Mouse (Mus musculus) brain, embryonic 14.5 days (tissue): ENCODE data around the gene Kndc1. TPM values are rescaled to one million over a fixed set of nuclear protein-coding genes. Genes with fewer than 3 reads are reported as not detected.
A peak's percentile ranks its signal among the peaks of the same experiment; 100 is the strongest.

Source experiments
- DNase-seq: peaks from one replicate; pipeline ENCODE4 v3.0.0-alpha.2; 2011; ENCODE audit warnings: low read depth
- CTCF ChIP-seq: fragments of 200-500 bp; IDR thresholded peaks from 2 replicates; pipeline ENCODE4 v1.5.1; 2012; ENCODE audit warnings: inconsistent platforms, mild to moderate bottlenecking, moderate library complexity, borderline replicate concordance; ENCODE audit not compliant: insufficient read depth, insufficient read length; ENCODE audit errors: extremely low read depth
- POLR2A ChIP-seq: fragments of 200-500 bp; IDR thresholded peaks from 2 replicates; pipeline ENCODE4 v1.6.1; 2012; ENCODE audit warnings: mild to moderate bottlenecking, inconsistent platforms, borderline replicate concordance; ENCODE audit not compliant: poor library complexity, insufficient read depth, insufficient read length, severe bottlenecking; ENCODE audit errors: extremely low read depth
- polyA plus RNA-seq: library from polyadenylated mRNA; depleted of rRNA; stranded (reverse); fragments of >200 nt; gene quantifications from 2 replicates; pipeline ENCODE4 v1.2.3, GENCODE M21; 2012

Gene Kndc1
- polyA plus RNA-seq, 1 experiment, result 33.3 TPM

- DNase-seq, result no peak
- TF ChIP-seq POLR2A, result no peak
- TF ChIP-seq CTCF, result no peak
Measured at GRCm38 (mm10) chr7:139940476-139941209, 46.1 kb downstream of the Kndc1 start.

GRCm38 (mm10) chr7:139943674-139944281 lies 49.3 kb downstream of the Kndc1 start, which contains the start of gene Utf1:
Gene Utf1 (plus strand): TSS chr7:139943789.
- peak; percentile 48 for DNase-seq
- no peak for TF ChIP-seq CTCF
- TF ChIP-seq POLR2A, result no peak

DNA sequence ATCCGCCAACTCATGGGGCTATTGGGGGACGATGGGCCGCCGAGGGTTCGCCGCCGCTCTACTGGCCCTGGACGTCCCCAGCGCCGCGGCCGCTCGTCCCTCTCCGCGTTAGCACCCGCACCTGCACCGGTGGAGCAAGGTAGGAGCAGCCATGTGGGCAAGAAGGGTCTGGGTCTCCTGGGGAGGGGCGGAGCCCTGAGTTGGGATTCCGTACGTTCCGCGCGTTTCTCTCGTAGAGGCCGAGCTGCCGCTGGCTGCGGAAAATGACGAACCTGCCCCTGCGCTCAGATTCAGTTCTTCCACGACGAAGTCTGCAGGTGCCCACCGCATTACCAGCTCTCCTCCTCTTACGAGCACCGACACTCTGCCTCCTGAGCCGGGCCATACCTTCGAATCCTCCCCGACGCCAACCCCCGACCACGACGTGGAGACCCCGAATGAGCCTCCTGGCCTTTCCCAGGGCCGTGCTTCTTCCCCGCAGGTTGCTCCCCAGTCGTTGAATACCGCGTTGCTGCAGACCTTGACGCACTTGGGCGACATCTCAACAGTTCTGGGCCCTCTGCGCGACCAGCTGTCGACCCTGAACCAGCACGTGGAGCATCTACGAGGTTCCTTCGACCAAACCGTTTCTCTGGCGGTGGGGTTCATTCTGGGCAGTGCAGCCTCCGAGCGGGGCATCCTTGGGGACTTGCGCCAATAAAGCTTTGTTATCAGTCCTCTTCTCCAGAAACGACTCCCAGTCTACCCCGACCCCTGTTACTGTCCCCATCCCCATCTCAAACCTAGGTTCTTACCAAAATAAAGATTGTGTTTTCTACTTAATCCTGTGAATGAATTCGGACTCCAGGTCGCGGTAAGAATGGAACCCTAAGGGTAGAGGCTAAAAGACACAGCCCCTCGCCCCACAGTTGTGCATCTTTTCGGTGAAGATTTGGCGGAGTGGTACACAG lies 50.1 kb downstream of the Kndc1 start:
- no peak for DNase-seq
- TF ChIP-seq CTCF (no peak), POLR2A (no peak)

GRCm38 (mm10) chr7:139945516-139945915 lies 51.0 kb downstream of the Kndc1 start:
- no peak for TF ChIP-seq POLR2A
- no peak for TF ChIP-seq CTCF
- no peak for DNase-seq

DNA sequence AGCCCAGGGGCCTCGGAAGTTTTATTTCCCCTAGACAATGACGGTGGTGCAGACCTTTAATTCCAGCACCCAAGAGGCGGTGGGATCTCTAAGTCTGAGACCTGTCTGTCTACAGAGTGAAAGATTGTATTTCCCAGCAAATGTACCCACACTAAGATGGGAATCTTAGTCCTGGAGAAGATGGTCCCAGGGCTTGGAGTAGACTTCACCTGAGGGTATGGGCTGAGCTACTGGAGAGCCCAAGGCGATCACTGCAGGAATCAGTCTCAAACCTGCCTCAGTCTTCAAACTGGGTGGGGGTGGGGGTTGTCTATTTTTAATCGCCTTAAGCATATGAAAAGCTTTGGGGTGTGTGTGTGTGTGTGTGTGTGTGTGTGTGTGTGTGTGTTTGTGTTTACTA lies 51.5 kb downstream of the Kndc1 start:
- DNase-seq, result no peak

DNA sequence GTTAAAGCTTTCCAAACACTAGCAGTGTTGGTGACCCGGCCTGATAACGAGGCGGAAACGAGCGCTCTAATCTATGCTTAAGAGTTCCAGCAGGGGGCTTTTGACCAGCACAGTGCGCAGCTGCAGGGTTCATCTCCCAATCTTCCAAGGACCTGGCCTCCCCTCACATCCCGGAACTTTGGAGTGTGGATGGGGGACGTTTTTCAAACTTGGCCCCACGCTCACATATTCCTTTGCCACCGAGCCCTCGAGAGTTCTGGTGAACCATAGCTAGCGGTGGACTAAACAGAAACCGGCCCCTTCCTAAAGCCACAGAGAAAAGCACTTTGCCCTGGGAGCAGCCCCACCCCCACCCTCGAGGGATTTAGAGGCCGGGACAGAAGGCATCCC lies 55.4 kb downstream of the Kndc1 start:
- no peak for TF ChIP-seq POLR2A
- TF ChIP-seq CTCF, result peak; percentile 57
- peak; percentile 50 for DNase-seq

More for the DNA sequence above, 51.5 kb downstream of the Kndc1 start:
- TF ChIP-seq CTCF (no peak), POLR2A (no peak)

- TF ChIP-seq POLR2A, result no peak
- TF ChIP-seq CTCF, result no peak
- DNase-seq, result peak; percentile 45
Measured at GRCm38 (mm10) chr7:139950283-139950971, 55.9 kb downstream of the Kndc1 start.

- DNase-seq, result no peak
- no peak for TF ChIP-seq CTCF
Measured at GRCm38 (mm10) chr7:139951079-139951478, 56.6 kb downstream of the Kndc1 start.

DNA sequence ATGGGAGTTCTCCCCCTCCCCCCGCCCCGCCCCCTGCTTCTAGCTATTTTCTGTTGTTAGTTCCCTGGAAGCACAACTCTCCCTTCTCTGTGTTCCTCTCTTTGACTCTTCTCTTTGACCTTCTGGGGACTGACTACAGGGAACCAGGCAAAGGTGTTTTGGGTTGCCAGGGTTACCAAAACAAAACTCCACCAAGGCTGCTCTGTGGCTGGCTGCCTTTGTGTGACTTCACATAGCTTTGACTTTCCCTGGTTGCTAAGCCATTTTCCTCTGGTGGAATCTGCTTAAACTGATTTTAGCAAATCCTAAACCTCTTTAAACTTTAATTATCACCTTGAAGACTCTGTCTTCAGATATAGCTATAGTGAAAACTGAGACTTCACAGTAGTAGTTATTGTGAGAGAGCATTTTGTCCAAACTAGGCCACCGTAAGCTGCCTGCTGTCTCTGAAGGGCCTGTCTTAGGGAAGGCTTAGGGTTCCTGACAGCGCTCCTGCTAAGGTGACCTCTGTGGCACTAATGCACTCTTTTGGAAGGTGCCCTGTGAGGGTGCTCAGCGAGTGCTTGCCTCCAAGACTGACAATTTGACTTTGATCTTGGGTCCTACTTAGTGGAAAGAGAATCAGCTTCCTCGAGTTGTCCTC lies 57.6 kb downstream of the Kndc1 start:
- DNase-seq, result no peak
- TF ChIP-seq CTCF, result no peak
- no peak for TF ChIP-seq POLR2A

DNA sequence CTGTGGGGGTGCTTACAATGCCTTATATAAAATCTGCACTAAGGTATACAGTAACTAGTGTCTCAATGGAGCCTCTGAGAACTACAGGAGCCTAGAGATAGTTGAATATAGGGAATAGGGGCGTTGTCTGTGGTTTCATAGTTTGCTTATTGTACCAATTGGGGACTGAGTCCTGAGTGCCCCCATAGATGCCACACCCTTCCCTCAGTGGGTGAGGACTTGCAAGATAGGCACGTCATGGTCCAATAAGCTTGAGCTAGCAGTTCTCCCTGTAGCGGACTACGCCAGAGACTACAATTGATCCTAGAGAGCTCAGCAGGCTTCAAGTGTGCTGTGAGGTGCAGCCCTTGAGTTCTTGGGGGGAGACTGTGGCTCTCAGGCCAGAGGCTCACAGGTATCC lies 61.0 kb downstream of the Kndc1 start:
- DNase-seq, result no peak
- TF ChIP-seq CTCF (no peak), POLR2A (no peak)

GRCm38 (mm10) chr7:139956658-139957057 lies 62.2 kb downstream of the Kndc1 start:
- DNase-seq, result no peak
- no peak for TF ChIP-seq CTCF
- no peak for TF ChIP-seq POLR2A

- TF ChIP-seq POLR2A, result no peak
- TF ChIP-seq CTCF, result no peak
- no peak for DNase-seq
Measured at GRCm38 (mm10) chr7:139957437-139957836, 62.9 kb downstream of the Kndc1 start.
